Mouse (Mus musculus) CD4-positive, CD25-positive, alpha-beta regulatory T cell, adult 2 months (primary cell): ENCODE measurements around the gene Rfpl4.
"Not testable (repeated sequence)": the region's sequence is repeated elsewhere in the genome, so short reads cannot be mapped to it uniquely, and the experiment has no call there.

Source experiments
- DNase-seq: peaks from one replicate; pipeline ENCODE4 v3.0.0-alpha.2; 2012; ENCODE audit warnings: low read depth, low spot score

Rfpl4 gene

GRCm38 (mm10) chr7:5080815-5081214 lies 35.9 kb downstream of the Rfpl4 start:
- no peak for DNase-seq

- peak; percentile 99 for DNase-seq
Observed at GRCm38 (mm10) chr7:5080010-5080751, 36.6 kb downstream of the Rfpl4 start, which contains the start of gene Epn1. Gene Epn1, plus strand, starts transcription at chr7:5080235.

- not testable (repeated sequence) for DNase-seq
Observed at GRCm38 (mm10) chr7:5079365-5080009, 37.3 kb downstream of the Rfpl4 start.

GRCm38 (mm10) chr7:5076931-5077330 lies 39.8 kb downstream of the Rfpl4 start:
- no peak for DNase-seq

- no peak for DNase-seq
Observed at GRCm38 (mm10) chr7:5074984-5075383, 41.8 kb downstream of the Rfpl4 start.

- no peak for DNase-seq
Observed at GRCm38 (mm10) chr7:5073586-5073985, 43.2 kb downstream of the Rfpl4 start.

GRCm38 (mm10) chr7:5064886-5065285 lies 51.9 kb downstream of the Rfpl4 start:
- DNase-seq: no peak

GRCm38 (mm10) chr7:5062360-5063001 lies 54.3 kb downstream of the Rfpl4 start:
- DNase-seq: peak; percentile 91

- DNase-seq: peak; percentile 96
Observed at GRCm38 (mm10) chr7:5061774-5062359, 54.9 kb downstream of the Rfpl4 start, which contains the start of gene U2af2. Gene U2af2, plus strand, starts transcription at chr7:5062143.

GRCm38 (mm10) chr7:5060944-5061773 lies 55.6 kb downstream of the Rfpl4 start:
- peak; percentile 99 for DNase-seq

GRCm38 (mm10) chr7:5060239-5060731 lies 56.5 kb downstream of the Rfpl4 start:
- peak; percentile 84 for DNase-seq
